Mouse (Mus musculus) thymus, postnatal 0 days (tissue): ENCODE data around the gene Sf3b4. TPM values are rescaled to one million over a fixed set of nuclear protein-coding genes. Genes with fewer than 3 reads are reported as not detected.
A peak's percentile ranks its signal among the peaks of the same experiment; 100 is the strongest.

Experiments used
- DNase-seq: peaks from one replicate; pipeline ENCODE4 v3.0.0-alpha.2; 2015; ENCODE audit warnings: low spot score
- microRNA-seq: library from miRNA; unstranded; fragments of <30 nt; microRNA quantifications from one replicate; pipeline ENCODE4, GENCODE M21; 2016; ENCODE audit warnings: borderline number of aligned reads
- polyA plus RNA-seq: library from polyadenylated mRNA; unstranded; fragments of >200 nt; fragmentation: Nextera tagmentation; extraction: Ambion mirVana; gene quantifications from 2 replicates; pipeline ENCODE4 v1.2.1, GENCODE M21; 2015

Gene Sf3b4
- polyA plus RNA-seq, 1 experiment from 2014 or later, result 129 TPM

DNA sequence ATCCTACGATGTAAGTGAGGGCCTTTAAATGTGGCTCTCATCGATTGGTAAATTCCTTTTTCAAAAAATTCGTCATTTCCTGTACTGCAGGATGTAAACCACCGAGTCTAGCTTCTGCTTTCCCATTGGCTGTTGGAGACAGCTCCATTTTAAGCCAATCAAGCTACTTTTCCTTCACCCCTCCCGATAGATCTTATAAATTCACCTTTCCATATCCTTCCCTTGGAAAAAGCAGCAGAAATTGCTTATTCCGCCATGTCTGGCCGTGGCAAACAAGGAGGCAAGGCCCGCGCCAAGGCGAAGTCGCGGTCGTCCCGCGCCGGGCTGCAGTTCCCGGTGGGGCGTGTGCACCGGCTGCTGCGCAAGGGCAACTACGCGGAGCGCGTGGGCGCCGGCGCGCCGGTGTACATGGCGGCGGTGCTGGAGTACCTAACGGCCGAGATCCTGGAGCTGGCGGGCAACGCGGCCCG lies 47.6 kb downstream of the Sf3b4 start, which contains the start of the genes Bola1 and Hist2h2ab:
Gene Bola1, minus strand, starts transcription at position 49 of the 470 bp plus-strand sequence.
Gene Hist2h2ab, plus strand, starts transcription at position 205 of the 470 bp plus-strand sequence.
- DNase-seq, result peak; percentile 88

DNA sequence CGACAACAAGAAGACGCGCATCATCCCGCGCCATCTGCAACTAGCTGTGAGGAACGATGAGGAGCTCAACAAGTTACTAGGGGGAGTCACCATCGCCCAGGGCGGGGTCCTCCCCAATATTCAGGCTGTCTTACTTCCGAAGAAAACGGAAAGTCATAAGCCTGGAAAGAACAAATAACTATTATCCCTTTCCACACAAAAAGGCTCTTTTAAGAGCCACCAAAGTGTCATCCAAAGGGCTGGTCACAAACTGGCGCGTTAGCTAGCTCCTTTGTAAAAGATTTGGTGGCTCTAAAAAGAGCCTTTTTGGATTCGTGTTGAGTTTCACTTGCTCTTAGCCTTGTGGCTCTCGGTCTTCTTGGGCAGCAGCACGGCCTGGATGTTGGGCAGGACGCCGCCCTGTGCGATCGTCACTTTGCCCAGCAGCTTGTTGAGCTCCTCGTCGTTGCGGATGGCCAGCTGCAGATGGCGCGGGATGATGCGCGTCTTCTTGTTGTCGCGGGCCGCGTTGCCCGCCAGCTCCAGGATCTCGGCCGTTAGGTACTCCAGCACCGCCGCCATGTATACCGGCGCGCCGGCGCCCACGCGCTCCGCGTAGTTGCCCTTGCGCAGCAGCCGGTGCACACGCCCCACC lies 48.1 kb downstream of the Sf3b4 start:
- peak; percentile 63 for DNase-seq

DNA sequence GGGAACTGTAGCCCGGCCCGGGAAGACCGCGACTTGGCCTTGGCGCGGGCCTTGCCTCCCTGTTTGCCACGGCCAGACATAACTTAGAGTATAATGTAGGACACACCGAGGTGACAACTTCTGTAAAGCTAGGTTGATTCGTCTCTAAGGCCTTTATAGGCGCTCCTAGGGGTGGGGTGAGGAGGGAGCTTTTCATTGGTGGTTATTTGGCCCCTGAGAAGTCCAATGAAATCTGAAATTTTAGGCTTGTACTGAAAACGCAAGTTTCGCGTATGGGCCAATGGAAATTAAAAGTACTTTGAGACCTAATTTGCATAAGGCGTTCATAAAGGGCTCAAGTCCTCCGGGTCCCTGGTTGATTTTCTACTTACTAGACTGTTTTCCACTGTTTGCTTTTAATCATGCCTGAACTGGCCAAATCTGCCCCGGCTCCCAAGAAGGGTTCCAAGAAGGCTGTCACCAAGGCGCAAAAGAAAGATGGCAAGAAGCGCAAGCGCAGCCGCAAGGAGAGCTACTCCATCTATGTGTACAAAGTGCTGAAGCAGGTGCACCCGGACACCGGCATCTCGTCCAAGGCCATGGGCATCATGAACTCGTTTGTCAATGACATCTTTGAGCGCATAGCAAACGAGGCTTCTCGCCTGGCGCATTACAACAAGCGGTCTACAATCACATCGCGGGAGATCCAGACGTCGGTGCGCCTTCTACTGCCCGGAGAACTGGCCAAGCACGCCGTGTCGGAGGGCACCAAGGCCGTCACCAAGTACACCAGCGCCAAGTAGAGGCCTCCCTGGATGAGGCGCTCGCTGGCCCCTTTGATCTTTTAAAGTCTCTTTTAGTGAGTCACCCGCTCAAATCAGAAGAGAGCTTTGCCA lies 48.9 kb downstream of the Sf3b4 start, which contains the start of the genes Hist2h2ac and Hist2h2be:
Gene Hist2h2ac, minus strand, starts transcription at position 116 of the 875 bp plus-strand sequence.
Gene Hist2h2be, plus strand, starts transcription at position 355 of the 875 bp plus-strand sequence.
- peak; percentile 97 for DNase-seq

DNA sequence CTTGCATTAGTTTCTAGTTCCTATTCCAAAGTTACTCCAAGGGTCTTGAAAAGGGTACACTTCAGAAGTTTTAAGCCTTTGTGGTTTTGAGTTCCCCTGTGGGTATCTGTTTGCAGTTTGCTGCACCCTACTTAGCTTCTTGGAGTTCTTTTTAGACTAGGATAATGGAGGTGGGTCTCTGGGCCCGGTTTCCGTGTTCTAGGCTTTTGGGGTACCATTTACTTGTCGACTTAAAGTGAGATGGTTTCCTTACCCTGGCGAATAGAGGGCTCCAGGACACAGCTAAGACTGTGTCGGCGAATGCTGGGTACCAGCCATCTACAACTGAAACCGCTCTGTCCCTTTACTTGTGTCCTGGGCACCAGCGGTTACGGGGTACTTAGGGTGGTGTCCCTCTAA lies 49.5 kb downstream of the Sf3b4 start:
- DNase-seq, result no peak

GRCm38 (mm10) chr3:96222774-96223173 lies 50.6 kb downstream of the Sf3b4 start:
- no peak for DNase-seq

DNA sequence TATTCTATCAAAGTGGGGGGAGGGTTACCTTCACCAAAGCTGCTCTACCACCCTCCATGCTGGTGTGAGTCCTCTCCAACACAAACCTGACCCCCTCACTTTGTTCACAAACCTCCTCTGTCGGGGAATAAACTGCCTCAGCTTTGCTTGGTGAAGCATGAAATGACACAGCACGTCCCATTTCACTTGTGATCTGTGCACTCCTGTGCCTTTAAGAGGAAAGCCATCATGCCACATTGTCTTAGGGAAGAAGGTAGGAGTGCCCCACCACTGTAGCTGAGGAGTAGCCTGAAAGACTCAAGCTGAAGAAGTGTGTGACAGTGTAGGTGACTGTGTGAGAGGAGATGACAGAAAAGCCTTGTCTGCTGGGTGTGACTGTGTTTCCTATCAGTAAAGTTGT lies 53.3 kb downstream of the Sf3b4 start:
- no peak for DNase-seq

Small RNA genes lying within 50 kb of the gene (microRNA-seq; reads per million reads assigned to microRNA genes)
- not detected for gene Gm44492

Other genes starting within 250 kb of the Sf3b4 start
- 463 and 541 TPM in 2 replicates for gene Anp32e, start 243.1 kb upstream of the Sf3b4 start, polyA plus RNA-seq
- gene Plekho1, start 176.3 kb upstream of the Sf3b4 start, polyA plus RNA-seq, result 36.8 and 37.0 TPM in 2 replicates
- gene Vps45, start 113.9 kb upstream of the Sf3b4 start, polyA plus RNA-seq, result 58.7 and 61.6 TPM in 2 replicates
- gene Otud7b, start 67.8 kb upstream of the Sf3b4 start, polyA plus RNA-seq, result 12.2 and 17.7 TPM in 2 replicates
- gene Mtmr11, start 10.3 kb upstream of the Sf3b4 start, polyA plus RNA-seq, result 8.9 and 9.6 TPM in 2 replicates
- gene Sv2a, start 8.8 kb downstream of the Sf3b4 start, polyA plus RNA-seq, result 1.2 and 2.3 TPM in 2 replicates
- 84.7 and 86.0 TPM in 2 replicates for gene Bola1, start 47.4 kb downstream of the Sf3b4 start, polyA plus RNA-seq
- gene Hist2h2ab, start 47.5 kb downstream of the Sf3b4 start, polyA plus RNA-seq, result 0.94 and 1.8 TPM in 2 replicates
- 41.4 and 51.6 TPM in 2 replicates for gene Hist2h2ac, start 48.5 kb downstream of the Sf3b4 start, polyA plus RNA-seq
- gene Hist2h2be, start 48.8 kb downstream of the Sf3b4 start, polyA plus RNA-seq, result 8.6 and 10.0 TPM in 2 replicates
- gene Hist2h3c2, start 66.8 kb downstream of the Sf3b4 start, polyA plus RNA-seq, result 30.0 and 47.7 TPM in 2 replicates
- gene Hist2h2aa2, start 67.9 kb downstream of the Sf3b4 start, polyA plus RNA-seq, result 215 and 339 TPM in 2 replicates
- 117 and 143 TPM in 2 replicates for gene Hist2h2aa1, start 73.2 kb downstream of the Sf3b4 start, polyA plus RNA-seq
- gene Hist2h3c1, start 74.4 kb downstream of the Sf3b4 start, polyA plus RNA-seq, result 0.64 and 0.76 TPM in 2 replicates
- 101 and 145 TPM in 2 replicates for gene Hist2h4, start 91.0 kb downstream of the Sf3b4 start, polyA plus RNA-seq
- 278 and 396 TPM in 2 replicates for gene Hist2h3b, start 96.3 kb downstream of the Sf3b4 start, polyA plus RNA-seq
- gene Hist2h2bb, start 97.4 kb downstream of the Sf3b4 start, polyA plus RNA-seq, result 47.9 and 71.3 TPM in 2 replicates
- gene Fcgr1, start 121.6 kb downstream of the Sf3b4 start, polyA plus RNA-seq, result 3.4 and 5.0 TPM in 2 replicates